Mouse (Mus musculus): ENCODE results near the gene Ly75.

Ly75 gene

GRCm38 (mm10) chr2:60369454-60369853 lies 13.6 kb downstream of the Ly75 start:
- no peak for DNase-seq

GRCm38 (mm10) chr2:60367871-60368270 lies 15.2 kb downstream of the Ly75 start:
- no peak for DNase-seq

DNA sequence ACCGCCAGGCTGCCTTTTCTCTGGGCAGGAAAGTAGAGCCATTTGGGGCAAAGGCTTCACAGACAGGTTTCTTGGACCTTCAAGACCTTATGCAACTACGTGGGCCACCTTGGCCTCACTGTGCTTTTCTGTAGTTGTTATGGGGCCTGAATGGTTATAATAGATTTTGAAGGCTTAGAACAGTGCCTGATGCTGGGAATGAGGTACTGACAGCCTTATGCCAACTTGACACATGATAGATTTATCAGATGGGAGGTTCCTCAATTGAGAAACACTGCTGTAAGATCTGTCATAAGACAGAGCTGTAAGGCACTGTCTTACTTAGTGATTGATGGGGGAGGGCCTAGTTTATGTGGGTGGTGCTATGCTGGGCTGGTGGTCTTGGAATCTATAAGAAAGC lies 15.9 kb downstream of the Ly75 start:
- no peak for DNase-seq

- DNase-seq: no peak
Observed at GRCm38 (mm10) chr2:60365820-60366610, 17.1 kb downstream of the Ly75 start.

DNA sequence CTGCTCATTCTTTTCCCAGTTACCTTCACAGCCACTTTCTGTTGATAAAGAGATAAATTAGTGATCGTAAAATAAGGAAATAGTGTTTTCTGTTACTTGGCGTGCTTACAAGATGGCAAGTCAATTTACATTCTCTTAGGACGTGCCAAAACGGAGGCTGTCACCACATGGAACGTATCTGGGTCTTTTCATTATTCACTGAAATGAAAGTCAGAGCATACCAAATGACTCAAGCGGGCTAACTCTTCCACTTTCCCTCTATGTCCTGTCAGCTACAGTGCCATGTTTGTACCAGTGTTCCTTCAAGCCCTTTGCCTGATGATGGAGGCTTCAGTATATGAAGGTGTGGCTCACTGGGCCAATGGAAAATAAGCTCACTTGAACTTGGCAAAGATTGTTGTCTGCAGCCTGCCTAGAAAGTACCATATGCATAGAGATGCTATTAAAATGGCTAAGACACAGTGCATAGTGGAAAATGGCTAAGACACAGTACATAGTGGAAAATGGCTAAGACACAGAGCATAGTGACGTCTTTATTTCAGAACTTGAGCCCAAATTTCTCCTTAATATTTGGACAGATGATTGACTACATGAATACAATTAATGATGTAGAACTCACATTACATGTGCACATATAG lies 17.8 kb downstream of the Ly75 start:
- no peak for DNase-seq

DNA sequence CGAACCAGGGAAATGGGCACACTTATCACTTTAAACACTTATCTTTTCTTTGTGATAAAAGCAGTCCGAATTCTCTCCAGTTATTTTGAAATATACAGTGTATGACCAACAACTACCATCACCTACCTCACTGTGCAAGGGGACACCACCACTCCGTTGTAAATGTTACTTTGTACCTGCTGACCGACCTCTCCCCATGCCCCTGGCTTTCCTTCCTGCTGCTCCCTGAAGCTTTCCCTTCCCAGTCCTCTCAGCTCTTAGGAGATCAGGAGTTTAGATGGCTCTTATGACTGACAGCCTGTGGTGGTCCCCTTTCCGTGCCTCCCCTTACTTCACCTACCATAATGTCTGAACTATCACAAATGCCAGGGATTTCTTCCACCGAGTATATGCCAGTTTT lies 21.0 kb downstream of the Ly75 start:
- DNase-seq: no peak

DNA sequence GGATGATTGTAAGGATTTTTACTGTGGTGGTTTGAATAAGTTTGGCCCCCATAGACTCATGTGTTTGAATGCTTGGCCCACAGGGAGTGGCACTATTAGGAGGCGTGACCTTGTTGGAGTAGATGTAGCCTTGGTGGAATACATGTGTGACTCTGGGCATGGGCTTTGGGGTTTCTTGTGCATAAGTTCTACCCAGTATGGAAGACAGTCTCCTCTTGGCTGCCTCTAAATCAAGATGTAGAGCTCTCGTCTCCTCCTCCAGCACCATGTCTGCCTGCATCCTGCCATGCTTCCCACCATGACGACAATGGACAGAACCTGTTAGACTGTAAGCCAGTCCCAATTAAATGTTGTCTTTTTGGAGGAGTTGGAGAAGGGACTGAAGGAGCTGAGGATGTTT lies 23.3 kb downstream of the Ly75 start:
- DNase-seq: no peak

DNA sequence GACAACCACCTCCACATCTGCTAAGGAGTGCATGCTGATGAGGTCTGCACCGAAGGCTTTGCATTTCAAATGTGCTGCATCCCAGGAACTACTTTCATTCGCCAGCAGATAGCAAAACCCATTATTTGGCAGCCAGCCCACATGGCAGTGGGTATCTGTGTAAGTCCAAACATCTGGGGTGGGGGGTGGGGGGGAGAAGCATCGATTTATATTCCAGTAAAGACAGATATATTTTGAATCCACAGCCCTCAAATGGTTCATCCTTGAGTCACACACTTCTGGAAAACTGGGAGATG lies 27.8 kb downstream of the Ly75 start:
- DNase-seq: no peak

- DNase-seq: no peak
Observed at GRCm38 (mm10) chr2:60354541-60355387, 28.3 kb downstream of the Ly75 start.

DNA sequence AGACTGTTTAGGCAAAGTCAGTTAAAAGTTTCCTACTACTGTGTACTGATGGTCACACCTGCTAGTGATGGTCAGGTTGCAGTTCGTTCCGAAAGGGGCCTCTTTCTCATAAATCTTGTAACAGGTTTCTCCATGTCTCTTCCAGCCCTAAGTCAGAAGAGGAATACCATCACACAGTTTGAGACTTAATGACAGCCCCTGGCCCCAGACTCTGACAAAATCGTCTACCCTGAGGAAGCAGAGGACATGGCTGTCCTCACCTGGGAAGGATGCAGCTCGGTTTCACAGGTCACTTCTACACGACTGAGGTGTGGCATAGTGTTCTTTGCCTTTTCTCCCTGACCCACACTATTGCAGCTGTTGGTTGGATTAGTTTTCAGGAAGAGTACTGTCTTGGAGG lies 30.8 kb downstream of the Ly75 start:
- DNase-seq: no peak

DNA sequence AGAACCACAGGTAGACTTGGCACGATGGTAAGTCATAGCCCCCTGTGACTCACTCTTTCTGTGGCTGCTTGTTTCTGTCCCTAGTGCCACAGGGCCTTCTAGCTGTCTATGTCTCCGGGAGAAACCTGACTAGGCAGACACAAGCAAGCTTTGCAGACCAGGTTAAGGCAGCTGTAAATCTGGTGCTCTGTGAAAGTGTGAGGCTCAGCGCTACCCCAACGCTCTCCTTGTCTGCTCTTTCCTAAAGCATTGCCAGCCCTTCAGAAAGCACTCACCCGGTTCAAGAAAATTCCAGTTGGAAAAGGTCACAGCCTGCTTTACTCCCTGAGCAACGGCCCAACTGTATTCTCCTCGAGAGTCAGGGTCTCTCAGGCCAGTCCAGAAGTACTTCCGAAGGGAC lies 31.3 kb downstream of the Ly75 start:
- DNase-seq: no peak

DNA sequence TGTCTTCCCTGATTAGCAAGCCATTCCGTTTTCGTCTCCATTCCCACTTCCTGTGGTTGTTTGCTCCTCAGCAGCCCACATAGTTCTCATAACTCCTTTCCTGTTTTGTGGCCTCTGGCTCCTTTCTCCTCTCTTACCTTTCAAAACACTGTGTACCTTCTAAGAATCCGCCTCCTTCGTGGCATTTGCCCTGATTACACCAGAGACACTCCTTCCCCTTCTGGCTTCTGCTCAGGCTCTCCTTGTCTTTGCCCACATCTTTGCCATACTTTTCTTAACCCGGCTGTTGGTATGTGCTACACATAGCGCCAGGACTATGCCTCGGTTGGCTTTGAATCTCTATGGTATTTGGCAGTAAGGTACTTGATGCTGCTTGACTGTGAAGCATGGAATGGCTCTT lies 35.2 kb downstream of the Ly75 start:
- DNase-seq: no peak

- no peak for DNase-seq
Observed at GRCm38 (mm10) chr2:60346531-60346930, 36.6 kb downstream of the Ly75 start.

DNA sequence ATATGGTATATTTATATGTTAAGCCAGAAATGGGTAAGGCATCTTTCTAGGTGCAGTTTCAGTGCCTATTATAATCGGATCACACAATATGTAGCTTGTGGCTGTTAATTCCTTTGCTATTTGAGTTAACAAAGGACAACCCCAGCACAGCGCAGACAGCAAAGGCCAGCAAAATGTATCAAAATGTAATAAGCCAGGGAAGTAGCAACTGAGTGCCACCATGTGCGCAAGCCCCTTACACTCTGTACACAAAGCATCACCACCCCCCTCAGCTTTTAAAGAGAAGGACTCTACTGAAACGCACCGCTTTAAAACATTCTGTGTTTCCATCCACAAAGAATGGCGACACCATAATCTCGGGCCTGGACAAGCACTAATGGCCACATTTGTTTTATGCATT lies 37.4 kb downstream of the Ly75 start:
- DNase-seq: no peak

DNA sequence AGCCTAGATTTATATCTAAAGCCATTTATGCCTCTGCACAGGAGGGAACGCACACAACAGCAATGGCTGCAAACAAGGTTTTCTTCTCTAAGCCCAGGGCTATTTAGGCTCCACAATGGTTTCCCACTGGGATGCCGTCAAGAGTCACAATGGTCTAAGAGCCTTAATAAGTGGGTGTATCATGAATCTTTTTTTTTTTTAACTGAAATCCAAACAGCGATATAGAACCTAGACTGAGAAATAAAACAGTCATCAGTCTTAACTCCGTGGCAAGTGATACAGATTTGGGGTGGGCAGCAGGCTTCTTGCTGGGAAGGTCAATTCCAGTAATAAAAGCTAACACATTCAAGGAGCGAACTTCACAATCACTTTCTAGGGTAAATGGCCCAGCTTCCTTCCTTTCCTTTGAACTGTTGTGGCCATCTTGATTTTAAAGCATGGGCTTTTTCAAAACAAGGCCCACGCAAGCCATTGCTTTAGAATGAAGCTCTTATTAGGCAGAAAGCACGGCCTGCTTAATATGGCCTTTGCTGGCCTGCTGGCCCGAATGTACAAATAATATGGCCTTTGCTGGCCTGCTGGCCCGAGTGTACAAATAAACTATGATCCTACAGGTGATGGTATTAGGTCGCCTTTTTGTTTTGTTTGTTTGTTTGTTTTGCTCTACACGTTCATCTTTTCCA lies 39.4 kb downstream of the Ly75 start:
- DNase-seq: no peak

- DNase-seq: no peak
Observed at GRCm38 (mm10) chr2:60342107-60342880, 40.8 kb downstream of the Ly75 start.

DNA sequence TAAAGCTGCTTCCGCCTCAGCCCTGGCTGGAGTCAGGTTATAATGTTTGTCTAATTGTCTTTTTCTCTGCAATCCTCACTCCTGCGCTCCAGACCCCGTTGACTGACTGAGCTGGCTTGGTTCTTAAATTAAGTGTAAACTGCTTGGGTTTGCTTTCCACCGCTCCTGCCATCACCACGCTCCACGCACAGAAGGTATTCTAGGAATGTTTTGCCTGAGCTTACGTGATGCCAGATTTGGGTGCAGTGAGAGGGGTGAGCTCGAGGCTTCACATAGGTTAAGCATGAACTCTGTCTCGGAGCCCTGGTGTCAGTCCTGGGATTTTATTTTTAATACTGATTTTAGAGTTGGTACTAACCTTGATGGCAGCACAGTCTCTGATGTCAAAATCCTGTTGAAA lies 45.2 kb downstream of the Ly75 start:
- no peak for DNase-seq

- DNase-seq: no peak
Observed at GRCm38 (mm10) chr2:60328641-60329040, 54.5 kb downstream of the Ly75 start.

DNA sequence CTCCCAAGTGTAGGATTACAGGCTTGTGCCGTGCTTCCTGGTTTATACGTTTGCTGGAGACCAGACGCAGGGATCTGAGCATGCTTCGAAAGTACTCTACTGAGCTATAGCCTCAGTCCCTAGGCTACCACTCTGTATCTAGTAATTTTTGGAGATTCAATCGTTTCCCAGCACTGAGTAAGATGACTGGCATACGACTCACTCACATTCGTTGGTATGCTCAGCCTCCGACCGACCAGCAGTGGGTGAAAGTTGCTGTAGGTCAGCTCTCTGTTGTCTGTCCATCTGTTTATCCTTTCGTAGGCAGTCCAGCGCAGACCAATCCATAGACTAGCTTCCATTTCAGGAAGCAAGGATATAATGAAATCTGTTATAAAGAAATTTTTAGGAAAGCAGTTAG lies 55.5 kb downstream of the Ly75 start:
- DNase-seq: no peak

DNA sequence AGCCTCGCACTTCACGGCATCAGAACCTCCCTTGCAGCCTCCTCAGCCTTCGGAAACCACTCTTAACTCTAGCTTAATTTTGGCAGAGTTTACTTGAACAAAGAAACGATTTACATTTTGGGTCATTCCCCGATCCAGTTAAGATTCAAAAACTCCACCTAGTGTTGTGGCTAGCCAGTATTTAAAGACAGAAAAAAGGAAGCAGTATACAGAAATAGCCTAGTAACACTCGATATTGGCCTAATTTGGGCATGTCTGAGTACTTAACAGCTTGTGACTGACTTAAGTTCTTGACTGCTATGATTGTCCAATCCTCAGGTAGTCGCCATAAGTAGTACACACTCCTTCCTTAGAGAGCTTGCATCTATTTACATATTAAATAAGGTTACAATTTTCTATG lies 56.2 kb downstream of the Ly75 start:
- no peak for DNase-seq

DNA sequence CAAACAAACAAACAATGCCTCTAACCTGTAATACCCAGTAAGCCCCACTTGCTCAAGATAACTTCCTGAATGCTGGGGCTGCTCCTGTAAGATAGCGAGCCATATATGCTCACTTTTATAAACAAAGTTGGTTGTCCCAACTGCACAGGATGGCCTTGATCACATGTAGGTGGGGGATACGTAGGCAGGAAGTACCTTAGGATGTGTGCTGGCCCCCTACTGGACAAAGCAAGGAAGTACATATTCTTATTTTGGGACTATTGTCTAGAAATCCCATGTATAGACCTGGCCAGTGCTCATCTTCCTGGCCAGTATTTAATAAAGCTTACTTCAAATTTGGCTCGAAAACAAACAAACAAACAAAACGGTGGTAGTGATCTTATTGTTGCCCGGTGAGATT lies 59.7 kb downstream of the Ly75 start:
- no peak for DNase-seq

DNA sequence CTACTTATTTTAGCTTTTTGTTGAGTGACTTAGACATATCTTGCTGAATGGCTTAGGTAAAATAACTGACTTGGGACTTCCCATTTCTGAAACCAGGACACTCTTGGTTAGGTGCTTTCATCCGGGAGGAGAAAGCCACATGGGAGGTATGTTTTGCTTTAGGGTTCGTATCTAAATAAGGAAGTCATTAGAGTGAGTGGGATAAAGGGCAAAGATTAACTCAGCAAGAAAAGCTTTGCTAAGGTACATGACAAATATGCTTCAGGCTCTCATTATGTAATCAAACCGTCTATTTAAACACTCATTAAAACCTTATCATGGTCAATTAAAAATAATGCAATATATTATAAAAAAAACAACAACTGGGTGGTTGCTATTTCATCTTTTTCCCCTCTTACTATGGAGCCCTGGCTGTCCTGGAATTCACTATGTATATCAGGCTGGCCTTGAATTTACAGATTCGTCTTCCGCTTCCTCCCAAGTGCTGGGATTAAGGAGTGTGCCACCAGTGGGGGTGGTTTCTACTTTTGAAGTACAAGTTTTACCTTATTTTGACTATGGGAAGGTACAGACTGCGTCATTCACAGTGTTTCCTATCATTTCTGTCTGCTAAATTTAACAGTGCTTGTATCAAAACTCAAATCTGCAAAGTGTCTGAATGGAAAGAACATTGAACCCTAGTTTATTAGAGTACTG lies 60.9 kb downstream of the Ly75 start:
- DNase-seq: no peak
